Mouse (Mus musculus) forebrain, postnatal 0 days (tissue): ENCODE measurements around the gene Ugt1a6a. TPM values are rescaled to one million over a fixed set of nuclear protein-coding genes. Genes with fewer than 3 reads are reported as not detected.
A peak's percentile ranks its signal among the peaks of the same experiment; 100 is the strongest.

Experiments used
- ATAC-seq: fragments of 200-750 bp; cut with Nextera tagmentation; 2 replicates; pipeline ENCODE4 v1.8.0; 2017; ENCODE audit warnings: mild to moderate bottlenecking, moderate library complexity
- DNase-seq: peaks from one replicate; pipeline ENCODE4 v3.0.0-alpha.2; 2015
- H3K27ac ChIP-seq: fragments of 300-500 bp; sonication (generic); 2 replicates; pipeline ENCODE4 v1.5.1; 2014; ENCODE audit warnings: low read depth, mild to moderate bottlenecking, antibody characterized with exemption, low read length, moderate library complexity, mixed read lengths
- H3K27me3 ChIP-seq: fragments of 300-500 bp; sonication (generic); 2 replicates; pipeline ENCODE4 v1.6.1; 2014; ENCODE audit warnings: mild to moderate bottlenecking, low read length, mixed read lengths; ENCODE audit not compliant: insufficient read depth
- H3K36me3 ChIP-seq: fragments of 300-500 bp; sonication (generic); 2 replicates; pipeline ENCODE4 v1.6.1; 2014; ENCODE audit warnings: mild to moderate bottlenecking, moderate library complexity; ENCODE audit not compliant: insufficient read depth
- H3K4me1 ChIP-seq: fragments of 300-500 bp; sonication (generic); 2 replicates; pipeline ENCODE4 v1.6.1; 2014; ENCODE audit warnings: antibody characterized with exemption; ENCODE audit not compliant: insufficient read depth
- H3K4me2 ChIP-seq: fragments of 300-500 bp; sonication (generic); 2 replicates; pipeline ENCODE4 v1.6.1; 2014; ENCODE audit warnings: low read depth, mild to moderate bottlenecking, moderate library complexity
- H3K4me3 ChIP-seq: fragments of 300-500 bp; sonication (generic); 2 replicates; pipeline ENCODE4 v1.5.1; 2014; ENCODE audit warnings: low read depth, low read length, mixed read lengths
- H3K9ac ChIP-seq: fragments of 300-500 bp; sonication (generic); 2 replicates; pipeline ENCODE4 v1.6.1; 2014; ENCODE audit warnings: mild to moderate bottlenecking
- H3K9me3 ChIP-seq: fragments of 300-500 bp; sonication (generic); 2 replicates; pipeline ENCODE4 v1.6.1; 2016; ENCODE audit warnings: low read length
- CTCF ChIP-seq: sonication (generic); IDR thresholded peaks from 2 replicates; pipeline ENCODE4 v1.5.1; 2016; ENCODE audit warnings: antibody characterized with exemption, control low read depth, low read depth
- WGBS: fragments of 180-500 bp; shearing (Covaris S2); extraction: QIAGEN DNeasy Blood & Tissue Kit; methylation state at CpG from one replicate; pipeline ENCODE4 v1.1.7; 2014; 5-methylcytosine and 5-hydroxymethylcytosine counted together
- polyA plus RNA-seq: library from polyadenylated mRNA; unstranded; fragments of >200 nt; fragmentation: Nextera tagmentation; extraction: Ambion mirVana; gene quantifications from 2 replicates; pipeline ENCODE4 v1.2.1, GENCODE M21; 2015
- total RNA-seq: library from RNA; depleted of rRNA; stranded (reverse); fragments of >200 nt; gene quantifications from 2 replicates; pipeline ENCODE4 v1.2.3, GENCODE M21; 2014

Ugt1a6a gene
- total and polyA plus RNA-seq, 2 experiments from 2014 or later: 2.0 to 5.1 TPM

- H3K27ac ChIP-seq: 0 out of 2 replicates have a peak within 1 kb of the TSS, but pooled peaks have one; percentile 57
- H3K36me3 ChIP-seq: no peaks in the 10 kb centered on the region
- 7% methylated on average over 62 of the region's 62 CpGs for WGBS
- TF ChIP-seq CTCF: no peak; the same call in 1 of the 2 replicates
- peak within 1 kb of the TSS; percentile 57 for H3K9ac ChIP-seq
- DNase-seq: peak; percentile 92
- 0 out of 2 replicates have a peak, but pooled peaks cover 3% of the 10 kb centered on the region for H3K9me3 ChIP-seq
- H3K4me3 ChIP-seq: peak within 1 kb of the TSS; percentile 46
- H3K4me1 ChIP-seq: 0 out of 2 replicates have a peak, but pooled peaks cover 8% of the 10 kb centered on the region
- H3K4me2 ChIP-seq: peak within 1 kb of the TSS; percentile 82
- peak; percentile 100 for ATAC-seq
- H3K27me3 ChIP-seq: no peaks in the 10 kb centered on the region
These were observed 70.8 kb downstream of the Ugt1a6a start, which contains the start of gene Dnajb3 for GRCm38 (mm10) chr1:88205294-88205922. Gene Dnajb3 (minus strand): TSS chr1:88205782.

DNA sequence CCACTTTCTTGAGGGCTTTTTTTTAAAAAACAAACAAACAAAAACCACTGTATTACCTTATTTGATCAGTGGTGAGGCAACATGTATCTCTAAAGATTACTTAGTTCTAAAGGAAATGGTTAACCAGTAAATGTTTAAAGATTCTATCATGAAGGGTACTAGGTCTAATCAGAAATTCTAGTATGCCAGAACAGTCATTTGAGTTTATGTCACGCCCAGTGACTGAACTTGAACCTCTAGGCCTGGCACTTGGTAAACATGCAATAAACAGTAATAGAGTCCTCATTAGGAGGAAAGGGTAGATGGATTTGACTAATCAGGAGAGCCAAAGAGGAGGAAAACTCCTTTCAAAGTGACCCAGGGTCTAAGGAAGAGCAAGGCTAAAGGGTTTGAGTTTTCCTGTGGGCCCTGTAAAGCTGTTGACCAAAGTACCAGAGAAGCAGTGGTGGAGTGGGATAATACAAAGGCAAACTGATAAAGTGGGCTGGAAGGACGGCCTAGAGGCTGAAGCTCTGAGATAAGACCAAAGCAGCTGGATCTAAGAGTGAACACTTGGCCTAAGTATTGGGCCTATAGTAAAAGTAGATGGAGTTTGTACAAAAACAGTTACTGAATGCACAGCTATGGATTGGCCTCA, 72.4 kb downstream of the Ugt1a6a start:
- 83% methylated on average over 2 of the region's 2 CpGs for WGBS
- ATAC-seq: no peak
- H3K27ac ChIP-seq: no peak overlapping the region
- H3K9ac ChIP-seq: no peak overlapping the region
- no peaks in the 10 kb centered on the region for H3K36me3 ChIP-seq
- peaks cover 11% of the 10 kb centered on the region for H3K9me3 ChIP-seq
- DNase-seq: no peak
- no peaks in the 10 kb centered on the region for H3K27me3 ChIP-seq
- TF ChIP-seq CTCF: no peak
- no peak overlapping the region for H3K4me3 ChIP-seq
- H3K4me2 ChIP-seq: no peak overlapping the region
- 0 out of 2 replicates have a peak, but pooled peaks cover 8% of the 10 kb centered on the region for H3K4me1 ChIP-seq

- H3K9me3 ChIP-seq: peaks cover 54% of the 10 kb centered on the region
- no peak within 1 kb of the TSS for H3K27ac ChIP-seq
- DNase-seq (no peak), ATAC-seq (no peak)
- H3K4me2 ChIP-seq: no peak within 1 kb of the TSS
- H3K36me3 ChIP-seq: no peaks in the 10 kb centered on the region
- H3K9ac ChIP-seq: no peak within 1 kb of the TSS
- TF ChIP-seq CTCF: no peak
- H3K4me1 ChIP-seq: no peaks in the 10 kb centered on the region
- H3K27me3 ChIP-seq: no peaks in the 10 kb centered on the region
- 72% methylated on average over 8 of the region's 8 CpGs for WGBS
- H3K4me3 ChIP-seq: no peak within 1 kb of the TSS
These were observed 77.2 kb downstream of the Ugt1a6a start, which contains the start of gene Ugt1a1 for GRCm38 (mm10) chr1:88211812-88212211. Gene Ugt1a1 (plus strand): TSS chr1:88211959.

GRCm38 (mm10) chr1:88212341-88213045, 77.9 kb downstream of the Ugt1a6a start:
- DNase-seq: peak; percentile 1

DNA sequence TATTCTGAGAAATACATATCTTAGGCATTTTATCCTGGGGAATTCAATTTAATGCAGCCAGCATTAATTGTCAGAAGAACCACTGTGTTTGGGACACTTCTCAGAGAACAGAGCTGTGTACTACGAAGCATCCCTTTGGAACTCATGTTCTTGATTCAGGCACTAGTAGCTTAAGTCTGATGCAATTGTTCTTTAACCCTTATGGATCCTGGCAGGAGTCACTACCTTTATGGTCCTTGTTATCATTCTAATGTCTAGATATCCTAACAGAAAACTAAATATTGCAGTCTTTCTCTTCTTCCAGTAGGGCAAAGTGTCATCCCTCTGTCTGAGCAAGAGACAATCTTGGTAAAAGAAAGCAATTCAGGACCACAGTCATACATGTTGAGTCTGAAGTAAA, 78.5 kb downstream of the Ugt1a6a start:
- WGBS: 85% methylated on average over 1 of the region's 1 CpGs
- H3K9ac ChIP-seq: no peak overlapping the region
- DNase-seq (peak; percentile 1), ATAC-seq (no peak)
- no peak overlapping the region for H3K4me2 ChIP-seq
- no peak overlapping the region for H3K4me3 ChIP-seq
- H3K27ac ChIP-seq: no peak overlapping the region
- H3K36me3 ChIP-seq: no peaks in the 10 kb centered on the region
- no peaks in the 10 kb centered on the region for H3K4me1 ChIP-seq
- no peak for TF ChIP-seq CTCF
- peaks cover 63% of the 10 kb centered on the region for H3K9me3 ChIP-seq
- H3K27me3 ChIP-seq: no peaks in the 10 kb centered on the region

More at GRCm38 (mm10) chr1:88212341-88213045, 77.9 kb downstream of the Ugt1a6a start:
- H3K4me3 ChIP-seq: no peak overlapping the region
- H3K4me1 ChIP-seq: no peaks in the 10 kb centered on the region
- peaks cover 61% of the 10 kb centered on the region for H3K9me3 ChIP-seq
- no peak for TF ChIP-seq CTCF
- ATAC-seq: 0 out of 2 replicates have a peak, but pooled peaks have one; percentile 12
- no peaks in the 10 kb centered on the region for H3K27me3 ChIP-seq
- H3K4me2 ChIP-seq: no peak overlapping the region
- WGBS: 63% methylated on average over 8 of the region's 8 CpGs
- no peaks in the 10 kb centered on the region for H3K36me3 ChIP-seq
- H3K27ac ChIP-seq: no peak overlapping the region
- no peak overlapping the region for H3K9ac ChIP-seq

DNA sequence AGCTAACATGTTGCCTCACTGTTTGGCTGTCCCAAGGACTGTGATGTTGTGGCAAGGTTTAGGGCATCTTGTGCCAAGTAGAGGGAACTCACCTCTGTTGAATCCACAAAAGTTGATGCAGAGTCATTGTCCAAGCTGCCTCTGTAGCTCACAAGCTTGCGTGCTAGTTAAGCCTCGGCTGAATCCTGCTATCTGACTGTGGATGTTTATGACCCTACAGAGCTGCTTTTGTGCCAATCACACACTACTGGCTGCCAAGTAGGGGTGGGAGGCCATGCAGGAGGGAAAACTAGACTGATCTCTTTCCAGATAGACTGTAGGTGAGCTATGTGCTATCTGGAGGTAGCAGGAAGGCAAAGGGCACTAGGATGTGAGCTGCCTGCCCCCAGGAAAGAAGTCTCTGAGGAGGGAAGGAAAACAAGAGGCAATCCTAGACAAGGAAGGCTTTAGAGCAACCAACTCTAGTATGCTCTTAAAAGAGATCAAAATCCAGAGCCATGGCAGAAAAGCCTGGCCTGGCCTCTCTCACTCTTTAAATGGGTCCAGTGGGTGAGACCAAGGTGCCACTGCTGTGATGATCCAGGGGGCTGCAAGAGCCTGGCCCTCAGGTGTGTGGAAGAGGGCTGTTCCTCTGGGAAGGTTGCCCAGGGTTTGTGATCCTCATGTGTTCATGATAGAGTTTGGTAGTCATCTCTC, 79.3 kb downstream of the Ugt1a6a start:
- no peak for TF ChIP-seq CTCF
- ATAC-seq (no peak), DNase-seq (peak; percentile 0)
- H3K36me3 ChIP-seq: no peaks in the 10 kb centered on the region
- no peaks in the 10 kb centered on the region for H3K4me1 ChIP-seq
- no peaks in the 10 kb centered on the region for H3K27me3 ChIP-seq
- no peak overlapping the region for H3K4me3 ChIP-seq
- H3K27ac ChIP-seq: no peak overlapping the region
- no peak overlapping the region for H3K4me2 ChIP-seq
- H3K9me3 ChIP-seq: peaks cover 63% of the 10 kb centered on the region
- WGBS: 82% methylated on average over 2 of the region's 2 CpGs
- H3K9ac ChIP-seq: no peak overlapping the region
